Mouse (Mus musculus) embryonic stem cell, embryonic (primary cell): ENCODE measurements around the gene Klk4.

Source experiments
- CTCF ChIA-PET, 4 experiments: fragments of 300-600 bp in 2 of 4; fragments of 350-600 bp in 2 of 4; sonication (Branson Sonifier 250); formaldehyde crosslinking; loops; one replicate each; lab custom pipeline; 2022; ENCODE audit warnings: inconsistent platforms in 2 of 4; lab: Charles Lee
- POLR2A ChIA-PET, 4 experiments: fragments of 300-600 bp in 2 of 4; fragments of 350-600 bp in 2 of 4; sonication (Branson Sonifier 250); formaldehyde crosslinking; loops; one replicate each; lab custom pipeline; 2022; ENCODE audit warnings: antibody characterized with exemption in 4 of 4, inconsistent platforms in 1 of 4; lab: Charles Lee

Gene Klk4

DNA sequence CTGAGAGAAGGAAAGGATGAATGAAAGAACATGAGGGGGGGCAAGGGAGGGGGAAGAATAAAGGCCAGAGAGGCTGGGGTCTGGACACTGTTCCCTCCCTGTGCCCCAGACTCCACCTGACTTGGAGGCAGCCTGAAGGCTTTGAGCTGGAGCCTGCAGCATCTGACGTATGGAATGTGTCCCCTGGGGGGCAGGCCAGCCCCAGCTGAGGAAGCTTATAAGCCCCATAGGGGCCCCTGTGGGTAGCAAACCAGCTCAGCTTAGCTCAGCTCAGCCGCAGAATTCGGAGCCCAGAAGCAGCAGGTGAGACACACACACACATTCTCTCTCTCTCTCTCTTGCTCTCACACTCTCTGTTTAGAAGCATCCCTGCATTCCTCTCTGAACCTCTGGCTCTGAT lies at the start of gene Klk4:
TSS of gene Klk4 (plus strand) at position 249 of the 400 bp plus-strand sequence.
- POLR2A ChIA-PET = no interaction called here
- CTCF ChIA-PET = interaction anchor here in 1 of 4 experiments (0.9 kb wide), 1 partner anchor 25 kb away, joined by 3 read pairs; no protein-coding TSS in a partner anchor

DNA sequence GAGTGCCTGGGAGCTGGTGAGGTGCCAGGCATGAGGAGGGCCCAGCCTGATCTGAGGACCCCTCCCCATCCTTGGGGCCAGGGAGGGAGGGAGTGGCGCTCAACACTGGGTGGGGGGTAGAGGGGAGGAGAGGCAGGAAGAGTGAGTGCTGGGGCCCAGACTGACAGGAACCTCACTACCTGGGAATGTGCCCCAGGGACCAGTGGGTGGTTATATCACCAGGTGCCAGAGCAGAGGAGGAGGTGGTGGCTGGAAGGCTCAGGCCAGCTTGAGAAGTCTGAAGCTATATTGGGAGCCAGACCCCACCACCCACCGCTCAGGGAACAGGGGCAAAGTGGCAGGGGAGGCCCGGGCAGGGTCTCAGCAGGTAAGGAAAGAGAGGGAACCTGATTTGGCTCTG lies 39.3 kb upstream of the Klk4 start, which contains the start of gene Klk5:
TSS of gene Klk5 (plus strand) at position 271 of the 400 bp plus-strand sequence.
- ChIA-PET CTCF (interaction anchor here in 1 of 4 experiments (0.6 kb wide), 1 partner anchor 680 kb away, joined by 4 read pairs; no protein-coding TSS in a partner anchor), POLR2A (interaction anchor here in 1 of 4 experiments (0.6 kb wide), 1 partner anchor 51 kb away, joined by 3 read pairs; no protein-coding TSS in a partner anchor)

DNA sequence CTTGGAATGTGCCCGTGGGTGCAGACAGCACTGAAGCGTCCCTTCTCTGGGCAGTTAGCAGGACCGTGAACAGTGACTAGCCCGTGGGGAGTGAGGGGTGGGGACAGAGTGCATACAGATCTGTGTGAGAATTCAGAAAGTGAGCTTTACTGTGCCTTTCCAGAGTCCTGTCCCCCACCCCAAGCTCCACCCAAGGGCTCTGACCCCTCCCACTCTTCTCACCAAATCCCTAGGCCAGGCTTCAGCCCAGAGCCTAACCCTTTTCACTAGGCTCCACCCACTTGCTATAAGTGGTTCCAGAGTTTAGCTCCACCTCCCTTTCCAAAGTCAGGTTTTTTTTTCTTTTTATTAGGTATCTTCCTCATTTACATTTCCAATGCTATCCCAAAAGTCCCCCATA lies 37.2 kb upstream of the Klk4 start:
- ChIA-PET CTCF (interaction anchor here in 2 of 4 experiments (0.6 to 1.0 kb wide), 4 partner anchors 51 to 474 kb away, joined by 3 read pairs; no protein-coding TSS in a partner anchor), POLR2A (interaction anchor here in 2 of 4 experiments (0.8 to 1.9 kb wide), 5 partner anchors 11 to 219 kb away, joined by 3 to 5 read pairs (median 4); no protein-coding TSS in a partner anchor)

DNA sequence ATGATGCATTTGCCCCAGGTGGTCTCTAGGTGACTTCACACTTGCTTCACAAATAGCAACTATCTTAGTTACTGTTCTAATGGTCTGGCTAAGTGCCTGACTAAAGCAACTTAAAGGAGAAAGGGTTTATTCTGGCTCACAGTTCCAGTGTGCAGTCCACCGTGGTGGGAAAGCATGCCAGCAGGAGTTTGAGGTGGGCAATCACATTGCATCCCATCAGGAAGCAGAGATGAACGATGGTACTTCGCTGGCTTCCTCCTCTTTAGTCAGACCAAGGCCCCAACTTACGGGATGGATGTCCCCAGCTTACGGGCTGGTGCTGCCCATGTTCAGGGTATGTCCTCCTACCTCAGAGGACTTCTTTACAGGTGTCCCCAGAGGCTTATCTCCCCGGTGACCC lies 29.3 kb upstream of the Klk4 start:
- CTCF ChIA-PET = no interaction called here
- POLR2A ChIA-PET = no interaction called here

DNA sequence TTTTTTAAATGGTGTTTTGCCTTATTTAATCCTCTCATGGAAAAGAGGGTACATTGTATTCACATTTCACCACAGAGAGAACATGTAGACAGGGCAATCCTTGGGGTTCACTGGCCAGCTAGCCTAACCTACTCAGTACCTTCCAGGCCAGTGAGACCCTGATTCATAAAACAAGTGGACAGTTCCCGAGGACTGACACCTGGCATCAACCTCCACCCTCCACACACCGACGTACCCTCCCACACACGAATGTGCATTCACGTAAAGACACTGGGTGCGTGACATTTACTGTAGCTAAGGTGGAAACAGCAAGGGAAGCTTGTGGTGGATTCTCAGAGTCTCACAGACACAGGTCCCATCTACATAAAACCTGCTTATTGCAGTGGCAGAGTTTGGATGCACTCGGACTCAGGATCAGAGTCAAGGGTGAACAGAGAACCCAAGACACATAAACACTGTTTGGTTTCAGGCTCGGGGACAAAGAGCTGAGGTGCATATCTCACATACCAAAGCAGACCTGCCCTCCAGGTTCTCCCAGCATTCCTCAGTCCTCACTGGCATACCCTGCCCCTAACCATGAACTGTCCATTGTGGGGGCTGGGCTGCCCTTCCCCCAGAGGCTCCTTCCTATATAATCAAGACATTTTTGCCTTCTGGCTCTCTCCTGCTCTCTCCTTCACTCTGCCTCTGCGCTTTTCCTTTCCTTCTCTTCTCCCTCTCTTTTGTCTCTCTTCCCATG lies 26.1 kb upstream of the Klk4 start:
- ChIA-PET CTCF (interaction anchor here in 2 of 4 experiments (1.1 to 2.3 kb wide), 4 partner anchors 26 to 74 kb away, joined by 3 to 8 read pairs (median 4); partner anchors contain the start of genes Klk10 (in 1 of the 2) and Klk4 (in 1 of the 2)), POLR2A (interaction anchor here in 1 of 4 experiments (1.1 kb wide), 1 partner anchor 11 kb away, joined by 4 read pairs; no protein-coding TSS in a partner anchor)

DNA sequence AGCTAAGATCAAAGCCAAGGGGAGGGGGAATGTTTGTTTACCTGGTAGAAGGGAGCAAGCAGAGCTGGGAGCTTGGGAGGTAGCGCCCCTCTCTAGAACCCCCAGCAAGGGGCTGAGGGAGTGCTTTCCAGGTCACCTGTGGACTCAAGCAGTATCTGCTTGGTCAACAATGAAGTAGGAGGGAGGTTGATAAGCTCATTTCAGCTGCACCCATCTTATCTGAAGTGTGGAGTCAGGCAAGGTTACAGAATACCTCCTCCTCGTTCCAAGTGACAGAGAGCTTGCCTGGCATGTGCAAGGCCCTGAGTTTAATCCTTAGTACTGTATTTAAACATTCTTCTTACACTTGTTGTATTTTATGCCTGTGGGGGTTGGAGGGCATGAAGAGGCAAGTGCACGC lies 25.3 kb upstream of the Klk4 start:
- CTCF ChIA-PET = interaction anchor here in 3 of 4 experiments (0.5 to 2.3 kb wide), 5 partner anchors 25 to 186 kb away, joined by 3 to 8 read pairs (median 3); partner anchors contain the start of genes Klk10 (in 1 of the 3) and Klk4 (in 1 of the 3)
- POLR2A ChIA-PET = interaction anchor here in 2 of 4 experiments (0.7 to 1.6 kb wide), 3 partner anchors 58 to 248 kb away, joined by 3 to 6 read pairs (median 4); partner anchors contain the start of gene Klk8 (in 1 of the 2)

DNA sequence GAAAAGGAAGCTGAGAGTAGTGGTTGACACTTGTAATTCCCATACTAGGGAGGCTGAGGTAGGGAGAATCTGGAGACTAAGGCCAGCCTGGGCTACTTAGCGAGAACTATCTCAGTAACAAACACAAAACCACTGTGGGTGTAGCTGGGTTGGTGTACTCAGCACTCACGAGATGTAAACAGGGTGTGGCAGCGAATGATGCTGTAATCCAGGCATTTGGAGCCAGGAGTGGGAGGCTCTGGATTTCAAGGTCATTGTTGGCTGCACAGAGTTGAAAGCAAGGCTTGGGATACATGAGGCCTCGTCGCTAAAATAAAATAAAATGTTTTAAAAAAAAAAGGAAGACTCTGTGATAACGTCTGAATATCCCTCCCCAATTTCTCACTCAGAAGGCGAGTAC lies 24.7 kb upstream of the Klk4 start:
- ChIA-PET CTCF (interaction anchor here in 2 of 4 experiments (0.8 to 2.3 kb wide), 5 partner anchors 60 to 187 kb away, joined by 3 to 8 read pairs (median 4); partner anchors contain the start of gene Klk10 (in 1 of the 2)), POLR2A (interaction anchor here in 2 of 4 experiments (0.7 to 1.6 kb wide), 3 partner anchors 58 to 248 kb away, joined by 3 to 6 read pairs (median 4); partner anchors contain the start of gene Klk8 (in 1 of the 2))

DNA sequence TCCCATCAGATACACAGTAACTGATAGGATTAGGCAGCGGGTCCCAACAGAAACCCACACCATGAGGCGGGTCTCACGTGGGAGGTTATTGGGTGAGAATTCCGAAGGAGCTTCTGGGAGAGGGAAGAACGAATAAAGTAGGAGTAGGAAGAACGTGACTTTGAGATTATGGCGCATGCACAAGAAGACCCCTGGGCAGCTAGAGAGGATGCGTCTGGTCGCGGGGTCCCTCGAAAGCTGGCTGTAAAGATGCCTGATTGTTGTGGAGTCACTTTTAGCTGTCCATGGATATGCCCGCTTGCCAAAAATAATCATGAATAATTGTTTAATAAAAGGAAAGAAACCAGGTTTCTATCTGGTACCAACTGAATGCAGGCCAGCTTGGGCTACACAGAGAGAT lies 23.5 kb upstream of the Klk4 start:
- ChIA-PET CTCF (interaction anchor here in 1 of 4 experiments (0.5 to 1.0 kb wide), 2 partner anchors 61 to 112 kb away, joined by 3 to 4 read pairs; no protein-coding TSS in a partner anchor), POLR2A (interaction anchor here in 3 of 4 experiments (0.7 to 1.4 kb wide), 6 partner anchors 11 to 851 kb away, joined by 3 to 4 read pairs (median 3); partner anchors contain the start of gene Izumo2 (in 1 of the 3))

DNA sequence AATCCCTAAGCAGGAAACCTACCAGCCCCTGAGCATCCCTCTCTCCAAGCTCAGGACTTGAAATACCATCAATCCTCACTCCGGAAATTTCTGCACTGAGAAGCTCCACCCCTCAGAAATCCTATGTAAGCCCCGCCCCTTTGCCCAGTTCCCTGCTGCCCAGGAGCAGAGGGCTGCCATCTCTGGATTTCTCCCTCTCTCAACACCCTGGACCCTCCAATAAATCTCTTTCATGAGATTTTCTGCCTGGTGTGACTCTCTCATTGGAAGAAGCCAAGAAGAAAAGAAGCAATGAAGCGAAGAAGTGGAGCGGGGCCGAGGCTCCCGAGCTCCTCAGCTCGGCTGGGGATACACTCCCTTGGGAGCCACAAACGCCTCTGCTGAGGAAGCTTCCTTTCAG lies 20.5 kb upstream of the Klk4 start:
- POLR2A ChIA-PET = interaction anchor here in 2 of 4 experiments (1.2 to 1.6 kb wide), 2 partner anchors 17 to 60 kb away, joined by 3 to 4 read pairs; no protein-coding TSS in a partner anchor
- CTCF ChIA-PET = interaction anchor here (0.6 to 2.0 kb wide), 6 partner anchors 25 to 438 kb away, joined by 3 to 5 read pairs (median 4); no protein-coding TSS in a partner anchor

DNA sequence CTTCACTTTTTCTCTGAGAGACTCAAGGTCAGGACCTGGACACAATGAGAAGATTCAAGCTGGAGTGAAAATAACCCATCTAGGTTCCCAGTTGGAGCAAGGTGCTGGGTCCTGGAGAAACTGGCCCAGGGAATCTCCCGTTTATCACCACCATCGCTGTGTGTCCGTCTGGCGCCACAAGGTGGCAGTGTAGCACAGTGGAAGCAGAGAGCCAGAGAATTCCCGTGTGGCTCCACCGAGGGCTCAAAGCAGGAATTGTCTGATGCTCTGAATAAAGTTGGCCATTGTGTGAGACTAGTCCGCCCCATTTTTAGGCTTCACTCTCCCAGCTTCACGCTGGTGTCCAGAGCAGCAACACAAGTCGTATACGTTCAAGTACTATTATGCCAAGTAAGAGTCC lies 7.7 kb upstream of the Klk4 start:
- ChIA-PET CTCF (interaction anchor here (0.6 to 1.3 kb wide), 10 partner anchors 9 to 996 kb away, joined by 3 to 8 read pairs (median 3); no protein-coding TSS in a partner anchor), POLR2A (interaction anchor here in 1 of 4 experiments (1.2 kb wide), 1 partner anchor 47 kb away, joined by 3 read pairs; no protein-coding TSS in a partner anchor)

DNA sequence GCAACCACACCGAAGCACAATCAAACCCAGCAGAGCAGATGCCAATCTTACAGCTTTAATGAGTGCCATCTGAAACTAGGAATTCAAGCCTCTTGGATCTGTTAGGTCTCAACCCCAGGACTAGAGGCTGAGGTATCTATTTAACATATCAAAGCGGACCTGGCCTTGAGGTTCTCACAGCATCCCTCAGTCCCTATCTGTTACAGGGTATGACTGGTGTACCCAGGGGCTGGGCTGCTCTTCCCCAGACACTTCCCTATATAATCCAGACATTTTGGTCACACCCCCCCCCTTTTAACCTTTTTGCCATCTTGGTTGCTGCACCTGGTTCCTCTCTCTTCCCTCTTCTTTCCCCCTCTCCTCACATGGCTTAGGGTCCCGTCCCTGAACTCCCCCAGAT lies 7.3 kb upstream of the Klk4 start:
- CTCF ChIA-PET = interaction anchor here in 3 of 4 experiments (0.6 to 1.3 kb wide), 6 partner anchors 9 to 996 kb away, joined by 3 to 8 read pairs (median 3); no protein-coding TSS in a partner anchor
- POLR2A ChIA-PET = interaction anchor here in 1 of 4 experiments (1.2 kb wide), 1 partner anchor 46 kb away, joined by 3 read pairs; no protein-coding TSS in a partner anchor

DNA sequence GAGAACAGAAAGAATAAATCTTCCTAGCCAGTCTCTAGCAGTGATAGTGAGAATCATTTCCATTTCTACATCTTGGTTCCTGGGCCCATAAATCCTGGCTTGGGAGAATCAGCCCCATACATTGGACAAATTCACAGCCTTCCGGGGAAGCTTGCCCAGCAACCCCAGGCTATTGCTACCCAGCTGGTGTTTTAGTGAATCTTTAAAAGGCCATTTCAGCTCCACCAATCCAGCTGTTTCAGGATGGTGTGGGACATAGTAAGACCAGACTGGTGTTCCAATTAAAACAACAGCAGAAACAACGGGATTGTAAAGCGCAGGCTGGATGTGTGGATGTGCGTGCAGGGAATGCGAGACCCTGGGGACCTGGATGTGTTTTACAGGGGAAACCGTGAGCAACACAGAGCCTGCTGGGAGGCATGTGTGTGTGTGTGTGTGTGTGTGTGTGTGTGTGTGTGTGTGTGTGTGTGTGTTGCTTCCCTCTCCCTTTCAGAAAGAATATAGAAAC lies 6.0 kb upstream of the Klk4 start:
- CTCF ChIA-PET = interaction anchor here in 3 of 4 experiments (0.5 to 1.4 kb wide), 4 partner anchors 10 to 1151 kb away, joined by 3 to 12 read pairs (median 4); no protein-coding TSS in a partner anchor
- POLR2A ChIA-PET = interaction anchor here in 2 of 4 experiments (0.6 to 0.7 kb wide), 2 partner anchors 51 to 53 kb away, joined by 3 to 4 read pairs; no protein-coding TSS in a partner anchor

DNA sequence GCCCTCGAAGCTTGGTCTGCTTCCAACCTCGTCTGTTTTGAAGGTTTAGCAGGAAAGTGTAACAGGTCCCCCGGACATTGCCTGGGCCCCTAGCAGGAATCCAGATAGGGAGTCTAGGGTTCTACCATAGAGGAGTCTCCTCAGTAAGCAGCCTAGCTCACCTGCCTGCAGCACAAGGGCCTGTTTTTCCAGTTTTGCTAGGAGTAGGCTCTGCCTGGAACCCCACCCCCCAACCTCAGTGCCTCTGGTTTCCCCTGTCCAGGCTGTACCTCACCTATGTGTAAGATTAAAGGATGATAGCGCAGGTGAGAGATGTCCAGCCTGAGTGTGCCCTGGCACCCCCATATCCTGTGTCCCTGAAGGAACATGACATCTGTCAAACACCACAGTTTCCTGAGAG lies 4.5 kb upstream of the Klk4 start:
- ChIA-PET CTCF (interaction anchor here in 2 of 4 experiments (0.7 to 1.2 kb wide), 2 partner anchors 18 to 19 kb away, joined by 3 to 4 read pairs; no protein-coding TSS in a partner anchor), POLR2A (interaction anchor here in 1 of 4 experiments (0.6 kb wide), 1 partner anchor 588 kb away, joined by 4 read pairs; no protein-coding TSS in a partner anchor)

DNA sequence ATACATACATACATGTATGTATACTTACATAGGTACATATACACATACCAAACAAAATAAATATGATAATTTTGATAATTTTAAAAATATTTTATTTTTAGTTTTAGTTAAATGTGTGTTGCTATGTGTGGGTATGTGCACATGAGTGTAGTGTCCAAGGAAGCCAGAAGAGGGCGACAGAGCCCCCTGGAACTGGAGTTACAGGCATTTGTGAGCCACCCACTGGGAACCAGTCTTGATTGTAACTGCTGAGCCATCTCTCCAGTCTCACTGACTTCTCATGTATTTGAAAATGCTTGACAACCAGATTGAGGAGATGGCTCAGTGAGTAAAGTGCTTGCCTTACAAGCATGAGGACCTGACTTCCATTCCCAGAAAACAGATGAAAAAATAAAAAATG lies 2.7 kb upstream of the Klk4 start:
- CTCF ChIA-PET = interaction anchor here in 2 of 4 experiments (0.5 kb wide), 2 partner anchors 495 to 1518 kb away, joined by 3 to 4 read pairs; no protein-coding TSS in a partner anchor
- POLR2A ChIA-PET = no interaction called here

DNA sequence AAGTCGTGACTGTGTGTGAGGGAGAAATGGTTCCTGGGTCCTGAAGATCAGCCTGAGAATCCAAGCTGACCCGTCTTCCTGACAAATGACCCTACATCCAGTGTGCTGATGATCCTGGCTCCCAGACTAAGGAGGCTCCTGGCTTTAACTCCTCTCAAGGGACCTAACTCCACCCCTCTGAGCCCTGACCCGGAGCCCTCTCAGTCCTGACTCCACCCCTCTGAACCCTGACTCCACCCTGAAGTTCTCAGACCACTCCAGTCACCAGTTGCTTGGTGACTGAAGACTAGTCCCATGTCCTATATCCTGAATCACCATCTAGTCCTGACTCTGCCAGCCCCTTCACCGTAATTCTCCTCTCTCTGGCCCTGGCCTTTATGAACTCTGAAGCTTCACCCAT lies 1.4 kb downstream of the Klk4 start:
- POLR2A ChIA-PET = interaction anchor here in 1 of 4 experiments (0.5 kb wide), 1 partner anchor 540 kb away, joined by 3 read pairs; no protein-coding TSS in a partner anchor
- CTCF ChIA-PET = interaction anchor here in 2 of 4 experiments (0.7 to 1.5 kb wide), 3 partner anchors 9 to 46 kb away, joined by 3 to 4 read pairs (median 3); no protein-coding TSS in a partner anchor

DNA sequence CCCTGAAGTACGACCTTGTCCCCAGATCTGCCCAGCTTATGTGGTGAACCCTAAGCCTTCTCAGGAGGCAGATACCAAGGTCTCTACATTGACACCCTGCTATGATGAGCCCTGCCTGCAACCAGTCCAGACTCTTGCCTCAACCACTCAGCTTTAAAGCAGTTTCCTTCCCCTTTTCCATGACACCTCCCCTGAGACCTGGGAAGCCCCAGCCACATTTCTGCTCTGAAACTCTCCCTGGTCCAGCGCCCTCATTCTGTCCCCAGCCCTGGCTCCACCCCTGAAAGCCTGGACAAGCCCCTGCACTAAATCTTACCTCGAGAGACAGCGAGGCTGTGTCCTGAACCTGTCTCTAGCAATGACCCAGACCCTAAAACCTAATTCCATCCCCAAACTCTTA lies 1.9 kb downstream of the Klk4 start:
- POLR2A ChIA-PET = interaction anchor here in 1 of 4 experiments (0.5 kb wide), 1 partner anchor 539 kb away, joined by 3 read pairs; no protein-coding TSS in a partner anchor

DNA sequence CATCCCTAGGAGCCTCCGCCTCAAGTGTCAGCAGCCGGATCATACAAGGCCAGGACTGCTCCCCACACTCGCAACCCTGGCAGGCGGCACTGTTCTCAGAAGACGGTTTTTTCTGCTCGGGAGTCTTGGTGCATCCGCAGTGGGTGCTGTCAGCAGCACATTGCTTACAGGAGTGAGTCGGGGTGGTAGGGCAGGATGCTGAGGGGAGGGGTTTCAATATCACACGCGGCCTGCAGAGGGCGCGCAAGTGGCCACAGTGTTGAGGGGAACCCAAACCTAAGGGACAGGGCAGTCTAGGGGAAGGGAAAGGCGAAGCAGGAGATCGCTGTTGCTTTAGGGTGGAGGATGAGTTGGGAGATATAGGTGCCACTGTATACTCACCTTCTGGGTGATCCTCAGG lies 2.6 kb downstream of the Klk4 start:
- CTCF ChIA-PET = interaction anchor here in 1 of 4 experiments (0.8 kb wide), 1 partner anchor 45 kb away, joined by 3 read pairs; no protein-coding TSS in a partner anchor
- POLR2A ChIA-PET = interaction anchor here in 1 of 4 experiments (0.6 kb wide), 1 partner anchor 208 kb away, joined by 4 read pairs; no protein-coding TSS in a partner anchor

More for the DNA sequence above, 1.9 kb downstream of the Klk4 start:
- CTCF ChIA-PET = interaction anchor here in 3 of 4 experiments (0.6 to 1.5 kb wide), 5 partner anchors 9 to 46 kb away, joined by 3 to 4 read pairs (median 3); no protein-coding TSS in a partner anchor
